Mouse (Mus musculus) gastrocnemius, postnatal 36 days (tissue): ENCODE data around the gene Cd8b1. TPM values are rescaled to one million over a fixed set of nuclear protein-coding genes. Genes with fewer than 3 reads are reported as not detected.

ENCODE experiments used
- DNase-seq, 2 experiments: peaks; one replicate each; pipeline ENCODE4 v3.0.0; 2022
- intact Hi-C: fragments of 180-260 bp; cut with DNase I; formaldehyde crosslinking; loops from one replicate; pipeline ENCODE4 v1.15.1; 2025
- total RNA-seq, 2 experiments: library from RNA; stranded (reverse); gene quantifications; 2 replicates each; pipeline ENCODE4 v1.2.3; 2021

The Cd8b1 gene
- total RNA-seq, 2 experiments from 2014 or later, result 2.3 TPM; not detected in 1

GRCm38 (mm10) chr6:71341179-71341578, 18.6 kb downstream of the Cd8b1 start:
- DNase-seq, result no peak
- intact Hi-C loops, result no loop called here

GRCm38 (mm10) chr6:71348006-71348405, 25.4 kb downstream of the Cd8b1 start:
- intact Hi-C loops, result no loop called here
- no peak for DNase-seq

- DNase-seq, result no peak
- intact Hi-C loops, result no loop called here
Observed at GRCm38 (mm10) chr6:71351201-71351600, 28.6 kb downstream of the Cd8b1 start.

- intact Hi-C loops, result no loop called here
- DNase-seq, result no peak
Observed at GRCm38 (mm10) chr6:71352201-71352600, 29.6 kb downstream of the Cd8b1 start.

GRCm38 (mm10) chr6:71352866-71353427, 30.4 kb downstream of the Cd8b1 start:
- no peak for DNase-seq
- intact Hi-C loops, result no loop called here

- intact Hi-C loops, result no loop called here
- DNase-seq, result no peak
Observed at GRCm38 (mm10) chr6:71353722-71354121, 31.1 kb downstream of the Cd8b1 start.

GRCm38 (mm10) chr6:71357493-71357892, 34.9 kb downstream of the Cd8b1 start:
- DNase-seq, result no peak
- intact Hi-C loops, result no loop called here

DNA sequence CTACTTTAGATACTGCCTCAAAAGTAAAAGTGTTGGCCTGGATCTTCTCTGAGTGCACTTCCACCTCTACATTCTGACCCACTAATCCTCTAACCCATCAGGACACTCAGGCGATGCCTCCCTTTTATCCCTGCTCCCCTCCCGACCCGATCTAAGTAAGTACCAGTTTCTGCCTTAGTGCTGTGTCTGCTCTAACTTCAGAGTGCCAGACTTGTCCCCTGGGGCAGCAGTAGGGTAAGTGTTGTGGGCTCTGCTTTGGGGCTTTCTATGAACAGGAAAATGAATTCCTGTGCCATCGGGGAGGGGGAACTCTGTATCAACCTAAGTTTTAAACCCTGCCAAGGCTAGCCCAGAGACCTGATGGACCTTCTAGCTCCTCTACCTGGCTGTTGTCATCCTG, 37.6 kb downstream of the Cd8b1 start:
- no peak for DNase-seq
- intact Hi-C loops, result no loop called here

DNA sequence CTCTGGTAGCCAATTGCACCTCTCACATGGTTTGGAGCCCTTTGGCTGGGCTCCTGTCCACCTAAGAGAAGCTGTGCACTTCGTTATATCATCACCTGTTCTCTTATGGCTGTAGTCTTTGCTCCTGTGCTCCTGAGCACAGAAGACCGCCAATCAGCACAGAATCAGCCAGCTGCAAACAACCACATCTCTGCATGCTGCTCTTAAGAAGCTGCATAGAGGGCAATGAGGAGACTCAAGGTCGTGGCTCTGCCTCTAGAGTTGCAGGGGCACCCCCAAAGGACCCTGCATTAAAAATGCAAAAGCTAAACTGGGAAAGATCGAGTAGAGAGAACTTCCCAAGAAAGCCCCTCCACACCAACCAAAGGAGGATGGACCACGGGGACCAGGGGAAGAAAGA, 38.2 kb downstream of the Cd8b1 start:
- intact Hi-C loops, result no loop called here
- DNase-seq, result no peak

GRCm38 (mm10) chr6:71361156-71361670, 38.6 kb downstream of the Cd8b1 start:
- DNase-seq, result no peak
- intact Hi-C loops, result no loop called here

DNA sequence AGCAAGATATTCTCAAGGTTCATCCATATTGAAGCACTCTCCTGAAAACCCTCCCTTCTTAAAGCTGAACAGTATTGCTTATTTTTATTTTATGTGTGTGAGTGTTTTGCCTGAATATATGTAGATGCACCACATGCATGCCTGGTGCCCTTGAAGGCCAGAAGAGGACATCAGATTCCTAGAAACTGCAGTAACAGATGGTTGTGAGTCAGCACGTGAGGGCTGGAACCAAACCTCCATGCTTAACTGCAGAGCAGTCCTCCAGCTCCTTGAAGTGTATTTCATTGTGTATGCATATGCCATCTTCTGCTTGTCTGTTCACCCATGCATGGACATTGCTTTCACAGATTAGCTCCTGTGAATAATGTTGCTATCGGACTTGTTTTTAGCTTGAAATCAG, 41.4 kb downstream of the Cd8b1 start:
- no peak for DNase-seq
- intact Hi-C loops, result no loop called here

- no peak for DNase-seq
Observed at GRCm38 (mm10) chr6:71369416-71369815, 46.8 kb downstream of the Cd8b1 start.

DNA sequence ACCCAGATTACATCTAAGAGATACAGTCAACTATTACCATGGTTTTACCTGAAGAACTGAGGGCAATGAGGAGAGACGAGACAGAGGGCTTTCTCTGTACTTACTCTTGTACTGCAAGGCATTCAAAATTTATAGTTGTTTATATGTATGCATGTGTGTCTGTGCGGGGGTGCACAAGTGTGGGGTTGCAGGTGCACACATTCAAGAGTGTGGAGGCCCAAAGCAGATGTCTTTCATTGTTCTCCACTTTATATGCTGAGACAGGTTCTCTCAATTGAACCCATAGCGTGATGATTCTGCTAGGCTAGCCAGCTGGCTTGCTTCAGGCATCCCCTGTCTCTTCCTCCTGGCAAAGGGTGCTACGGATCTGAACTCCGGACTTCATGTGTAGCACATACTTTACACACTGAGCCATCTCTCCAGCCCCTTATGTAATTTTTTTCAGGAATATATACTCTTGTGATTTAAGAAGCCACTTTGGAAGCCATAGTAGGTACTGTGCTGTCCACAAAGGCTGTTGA, 48.6 kb downstream of the Cd8b1 start:
- DNase-seq, result no peak
- intact Hi-C loops, result no loop called here

More at GRCm38 (mm10) chr6:71369416-71369815, 46.8 kb downstream of the Cd8b1 start:
- intact Hi-C loops, result no loop called here

- no peak for DNase-seq
- intact Hi-C loops, result no loop called here
Observed at GRCm38 (mm10) chr6:71372041-71372720, 49.6 kb downstream of the Cd8b1 start.

DNA sequence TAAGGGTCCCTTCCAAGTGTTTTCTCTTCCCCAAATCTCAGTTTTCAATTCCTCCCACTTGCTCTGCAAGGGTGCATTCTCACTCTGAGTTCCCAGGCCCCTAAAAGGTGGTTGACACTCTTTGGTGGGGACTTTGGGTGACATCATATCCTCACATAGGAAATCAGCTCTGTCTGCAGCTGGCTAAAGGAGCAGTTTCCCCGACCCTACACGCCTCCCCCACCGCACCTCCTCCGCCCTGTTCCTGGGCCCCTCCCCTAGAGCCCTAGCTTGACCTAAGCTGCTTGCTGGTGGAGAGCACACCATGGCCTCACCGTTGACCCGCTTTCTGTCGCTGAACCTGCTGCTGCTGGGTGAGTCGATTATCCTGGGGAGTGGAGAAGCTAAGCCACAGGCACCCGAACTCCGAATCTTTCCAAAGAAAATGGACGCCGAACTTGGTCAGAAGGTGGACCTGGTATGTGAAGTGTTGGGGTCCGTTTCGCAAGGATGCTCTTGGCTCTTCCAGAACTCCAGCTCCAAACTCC, 50.7 kb downstream of the Cd8b1 start, which contains the start of gene Cd8a:
TSS of gene Cd8a (plus strand) at position 179 of the 527 bp plus-strand sequence.
- no peak for DNase-seq

DNA sequence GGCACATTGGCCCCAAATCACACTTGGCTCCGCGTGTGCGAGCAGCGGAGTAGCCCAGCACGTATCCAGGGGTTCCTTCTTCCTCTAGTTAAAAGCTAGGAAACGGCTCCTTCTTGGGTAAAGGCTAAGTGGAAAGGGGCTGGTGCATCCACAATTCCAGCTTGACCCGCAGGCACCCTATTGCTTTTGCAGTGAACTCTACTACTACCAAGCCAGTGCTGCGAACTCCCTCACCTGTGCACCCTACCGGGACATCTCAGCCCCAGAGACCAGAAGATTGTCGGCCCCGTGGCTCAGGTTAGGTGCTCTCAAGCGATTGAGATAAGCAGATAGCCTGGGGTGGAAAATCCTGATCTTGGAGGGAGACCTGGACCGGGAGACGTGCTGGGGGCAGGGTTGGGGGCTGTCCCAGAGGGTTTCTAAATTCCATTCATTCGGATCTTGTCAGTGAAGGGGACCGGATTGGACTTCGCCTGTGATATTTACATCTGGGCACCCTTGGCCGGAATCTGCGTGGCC, 51.8 kb downstream of the Cd8b1 start:
- intact Hi-C loops, result no loop called here
- no peak for DNase-seq

More for the DNA sequence above, 50.7 kb downstream of the Cd8b1 start, which contains the start of gene Cd8a:
- intact Hi-C loops, result no loop called here

DNA sequence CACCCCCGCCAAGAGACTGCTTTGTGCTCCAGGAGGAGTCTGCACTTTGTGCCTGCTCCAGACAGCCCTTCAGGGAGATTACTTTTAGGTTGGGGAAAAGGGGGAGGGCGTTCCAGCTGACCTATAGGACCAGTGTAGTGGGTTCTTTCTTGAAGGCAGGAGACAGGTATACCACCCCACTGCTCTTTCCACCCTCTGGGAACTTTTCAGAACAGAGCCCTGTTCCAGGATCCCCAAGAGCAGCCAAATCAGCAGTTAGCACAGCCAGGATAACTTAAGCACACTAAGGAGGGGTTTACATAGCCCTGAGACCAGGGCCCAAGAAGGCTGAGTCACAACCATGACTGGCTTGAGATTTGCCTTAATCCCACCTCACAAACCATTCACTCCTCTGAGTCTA, 52.3 kb downstream of the Cd8b1 start:
- intact Hi-C loops, result no loop called here
- no peak for DNase-seq

DNA sequence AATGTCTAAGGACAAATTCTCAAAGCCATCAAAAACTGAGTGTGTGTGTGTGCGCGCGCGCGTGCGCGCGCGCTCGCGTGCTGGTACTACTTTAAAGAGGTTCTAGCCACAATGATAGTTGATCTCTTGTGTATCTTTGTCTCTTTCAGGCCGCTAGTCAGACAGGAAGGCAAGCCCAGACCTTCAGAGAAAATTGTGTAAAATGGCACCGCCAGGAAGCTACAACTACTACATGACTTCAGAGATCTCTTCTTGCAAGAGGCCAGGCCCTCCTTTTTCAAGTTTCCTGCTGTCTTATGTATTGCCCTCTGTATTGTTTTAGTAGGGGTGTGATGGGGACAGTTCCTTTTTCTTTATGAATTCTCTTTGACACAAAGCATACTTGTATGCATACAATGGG, 54.1 kb downstream of the Cd8b1 start:
- no peak for DNase-seq
- intact Hi-C loops, result no loop called here

DNA sequence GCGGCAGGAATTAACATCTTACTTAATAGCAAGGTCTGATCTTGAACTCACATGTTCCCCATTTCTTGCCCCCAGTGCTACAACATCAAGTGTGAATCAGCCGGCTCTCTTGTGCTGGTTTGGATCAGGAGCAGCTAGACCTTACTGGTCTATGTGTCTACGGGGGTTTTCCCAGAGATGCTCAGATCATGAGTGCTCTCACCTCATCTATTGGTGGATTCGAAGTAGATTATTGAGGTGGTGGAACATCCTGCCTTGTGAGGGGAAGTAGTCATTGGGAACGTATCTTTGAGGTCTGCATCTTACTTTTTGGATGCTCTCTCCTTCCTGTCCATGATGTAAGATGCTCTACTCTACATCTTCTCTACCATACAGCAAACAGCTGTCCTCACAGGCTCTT, 59.1 kb downstream of the Cd8b1 start:
- no peak for DNase-seq
- intact Hi-C loops, result no loop called here
